Mouse (Mus musculus): ENCODE measurements at regions not wholly inside any gene's neighbourhood (a gene's known extent, or its start where the extent isn't known, plus 50 kb on each side); places are given as distances from the start of the nearest gene placed in this dataset.
A peak's percentile ranks its signal among the peaks of the same experiment; 100 is the strongest.
"Not testable (repeated sequence)": the region's sequence is repeated elsewhere in the genome, so short reads cannot be mapped to it uniquely, and the experiment has no call there.

GRCm38 (mm10) chr9:33571990-33572389, 913.7 kb upstream of the Kirrel3 start:
- DNase-seq (ENCODE audit: low spot score in 2 of 2): no peak
- intact Hi-C loops (cut with DNase I): no loop called here

- intact Hi-C loops (cut with DNase I): no loop called here
- no peak for DNase-seq (ENCODE audit: low spot score in 2 of 2)
Measured at GRCm38 (mm10) chr9:33611511-33611910, 874.2 kb upstream of the Kirrel3 start.

GRCm38 (mm10) chr9:33624378-33624777, 861.3 kb upstream of the Kirrel3 start:
- intact Hi-C loops (cut with DNase I): no loop called here
- DNase-seq (ENCODE audit: low spot score in 2 of 2): no peak

- intact Hi-C loops (cut with DNase I): no loop called here
- no peak for DNase-seq (ENCODE audit: low spot score in 2 of 2)
Measured at GRCm38 (mm10) chr9:33629731-33630473, 855.8 kb upstream of the Kirrel3 start.

- intact Hi-C loops (cut with DNase I): no loop called here
- no peak for DNase-seq (ENCODE audit: low spot score in 2 of 2)
Measured at GRCm38 (mm10) chr9:33662978-33663377, 822.7 kb upstream of the Kirrel3 start.

GRCm38 (mm10) chr9:33681129-33681528, 804.6 kb upstream of the Kirrel3 start:
- peak; percentile 13 to 32 for DNase-seq (ENCODE audit: low spot score in 2 of 2)
- intact Hi-C loops (cut with DNase I): no loop called here

GRCm38 (mm10) chr9:33691731-33692130, 794.0 kb upstream of the Kirrel3 start:
- DNase-seq (ENCODE audit: low spot score in 2 of 2): no peak
- intact Hi-C loops (cut with DNase I): no loop called here

GRCm38 (mm10) chr9:33717614-33718013, 768.1 kb upstream of the Kirrel3 start:
- intact Hi-C loops (cut with DNase I): no loop called here
- DNase-seq (ENCODE audit: low spot score in 2 of 2): no peak

- DNase-seq (ENCODE audit: low spot score in 2 of 2): peak in 1 of 2 experiments; percentile 5
- intact Hi-C loops (cut with DNase I): no loop called here
Measured at GRCm38 (mm10) chr9:33724811-33725210, 760.9 kb upstream of the Kirrel3 start.

GRCm38 (mm10) chr9:33728058-33728457, 757.6 kb upstream of the Kirrel3 start:
- intact Hi-C loops (cut with DNase I); DNase-seq (ENCODE audit: low spot score in 2 of 2): not testable (repeated sequence)

- DNase-seq (ENCODE audit: low spot score in 2 of 2): no peak
- intact Hi-C loops (cut with DNase I): no loop called here
Measured at GRCm38 (mm10) chr9:33760701-33761100, 725.0 kb upstream of the Kirrel3 start.

GRCm38 (mm10) chr9:33766235-33766634, 719.5 kb upstream of the Kirrel3 start:
- intact Hi-C loops (cut with DNase I): no loop called here
- DNase-seq (ENCODE audit: low spot score in 2 of 2): no peak

GRCm38 (mm10) chr9:33769811-33770210, 715.9 kb upstream of the Kirrel3 start:
- DNase-seq (ENCODE audit: low spot score in 2 of 2): no peak
- intact Hi-C loops (cut with DNase I): no loop called here

GRCm38 (mm10) chr9:33774178-33774577, 711.5 kb upstream of the Kirrel3 start:
- intact Hi-C loops (cut with DNase I): no loop called here
- DNase-seq (ENCODE audit: low spot score in 2 of 2): no peak

- DNase-seq (ENCODE audit: low spot score in 2 of 2): peak; percentile 58 to 61
- intact Hi-C loops (cut with DNase I): no loop called here
Measured at GRCm38 (mm10) chr9:33790617-33791016, 695.1 kb upstream of the Kirrel3 start.

- intact Hi-C loops (cut with DNase I): no loop called here
- DNase-seq (ENCODE audit: low spot score in 2 of 2): no peak
Measured at GRCm38 (mm10) chr9:33800250-33800649, 685.4 kb upstream of the Kirrel3 start.

GRCm38 (mm10) chr9:33800763-33801162, 684.9 kb upstream of the Kirrel3 start:
- intact Hi-C loops (cut with DNase I): no loop called here
- DNase-seq (ENCODE audit: low spot score in 2 of 2): no peak

GRCm38 (mm10) chr9:33814739-33815368, 670.8 kb upstream of the Kirrel3 start:
- no peak for DNase-seq (ENCODE audit: low spot score in 2 of 2)
- intact Hi-C loops (cut with DNase I): no loop called here

- intact Hi-C loops (cut with DNase I): no loop called here
- peak; percentile 16 to 21 for DNase-seq (ENCODE audit: low spot score in 2 of 2)
Measured at GRCm38 (mm10) chr9:33822574-33823394, 662.9 kb upstream of the Kirrel3 start.

GRCm38 (mm10) chr9:33826116-33826515, 659.6 kb upstream of the Kirrel3 start:
- intact Hi-C loops (cut with DNase I): no loop called here
- peak; percentile 10 to 15 for DNase-seq (ENCODE audit: low spot score in 2 of 2)

Data from left cerebral cortex, postnatal 36 days (tissue).